Mouse (Mus musculus) ES-CJ7 (cell line): ENCODE measurements around the gene Hpd.
"Not testable (repeated sequence)": the region's sequence is repeated elsewhere in the genome, so short reads cannot be mapped to it uniquely, and the experiment has no call there.

Experiments
- DNase-seq: peaks from one replicate; pipeline ENCODE4 v3.0.0; 2011; ENCODE audit warnings: low read depth, low spot score

The Hpd gene

DNA sequence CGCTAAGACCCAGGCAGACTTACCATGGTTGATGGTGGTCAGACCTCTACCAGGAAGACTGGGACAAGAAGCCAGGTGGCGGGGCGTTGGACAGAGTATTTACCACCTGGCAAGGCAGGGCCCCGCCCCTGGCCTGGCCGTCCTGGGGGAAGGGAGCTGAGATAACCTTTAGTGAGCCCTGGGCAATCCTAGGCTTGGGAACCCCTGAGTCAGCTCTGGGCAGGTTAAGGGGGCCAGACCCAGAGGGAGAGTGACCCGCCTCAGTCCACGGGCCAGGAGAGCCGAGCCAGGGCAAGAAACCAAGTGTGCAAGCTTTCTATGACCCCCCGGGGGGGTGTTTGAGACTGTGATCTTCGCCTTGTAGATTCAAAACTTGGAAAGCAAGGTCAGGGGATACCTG is at the start of gene Hpd:
TSS of gene Hpd (minus strand) at position 77 of the 400 bp plus-strand sequence.
- no peak for DNase-seq

- no peak for DNase-seq
These were observed 49.7 kb upstream of the Hpd start for GRCm38 (mm10) chr5:123232180-123232579.

DNA sequence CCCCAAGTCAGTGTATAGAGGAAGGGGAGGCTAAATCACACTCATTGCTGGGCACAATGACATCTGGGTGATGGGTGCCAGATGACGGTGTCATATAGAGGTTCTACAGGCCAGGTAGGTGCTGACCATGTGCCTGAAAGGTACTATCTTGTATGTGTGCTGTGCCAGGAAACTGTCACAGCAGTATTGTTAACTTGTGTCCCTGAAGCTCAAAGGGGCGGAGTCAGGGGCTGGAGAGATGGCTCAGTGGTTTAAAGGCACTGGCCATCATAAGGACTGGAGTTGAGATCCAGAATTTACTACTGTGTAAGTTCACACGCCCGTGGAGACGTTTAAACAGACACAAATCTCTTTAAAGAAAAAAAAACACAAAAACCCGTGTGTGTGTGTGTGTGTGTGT is 46.8 kb upstream of the Hpd start:
- no peak for DNase-seq

DNA sequence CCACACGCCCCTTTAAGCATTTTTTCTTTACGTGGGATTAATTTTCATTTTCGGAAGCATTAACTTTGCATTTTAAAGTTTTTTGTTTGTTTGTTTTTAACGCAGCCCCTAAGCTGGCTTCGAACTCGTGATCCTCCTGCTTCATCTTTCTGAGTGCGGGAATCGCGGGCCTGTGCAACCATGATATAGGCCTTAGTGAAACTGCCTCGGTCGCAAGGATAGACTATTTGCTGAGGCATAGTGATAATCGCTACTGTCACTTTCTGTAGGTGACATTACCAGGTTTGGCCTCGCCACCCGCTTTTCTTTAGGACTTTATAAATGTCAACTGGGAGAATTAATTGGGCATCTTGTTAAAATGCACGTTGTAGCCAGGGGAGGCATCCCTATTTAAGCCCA is 46.0 kb upstream of the Hpd start:
- no peak for DNase-seq

DNA sequence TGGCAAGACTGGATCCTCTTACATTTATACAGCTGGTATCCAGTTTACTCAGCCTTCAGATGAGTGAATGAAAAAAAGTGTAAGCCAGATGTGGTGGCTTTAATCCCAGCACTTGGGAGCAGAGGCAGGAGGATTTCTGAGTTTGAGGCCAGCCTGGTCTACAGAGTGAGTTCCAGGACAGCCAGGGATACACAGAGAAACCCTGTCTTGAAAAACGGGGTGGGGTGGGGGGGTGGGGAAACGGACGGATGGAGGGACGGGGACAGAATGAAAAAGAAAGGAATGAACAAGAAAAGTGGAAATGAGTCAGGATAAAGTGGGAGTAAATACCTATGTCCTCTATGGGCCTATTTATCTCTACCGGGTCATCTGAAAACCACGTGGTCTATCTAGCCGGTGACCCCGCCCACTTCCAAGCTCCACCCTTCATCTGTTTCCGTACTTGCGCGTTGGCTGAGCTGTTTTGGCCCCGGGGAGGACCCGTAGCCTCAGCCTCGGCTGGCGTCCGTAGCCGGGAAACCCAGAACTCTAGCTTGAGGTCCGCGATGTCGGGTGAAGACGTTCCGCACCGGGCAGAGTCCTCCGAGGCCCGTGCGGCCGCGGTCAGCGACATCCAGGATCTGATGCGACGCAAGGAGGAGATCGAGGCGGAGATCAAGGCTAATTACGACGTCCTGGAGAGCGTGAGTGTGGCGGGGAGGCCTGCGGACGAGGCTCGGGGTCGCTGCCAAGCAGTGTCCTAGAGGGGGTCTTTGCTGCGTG is 45.4 kb upstream of the Hpd start:
- DNase-seq: peak; percentile 97

DNA sequence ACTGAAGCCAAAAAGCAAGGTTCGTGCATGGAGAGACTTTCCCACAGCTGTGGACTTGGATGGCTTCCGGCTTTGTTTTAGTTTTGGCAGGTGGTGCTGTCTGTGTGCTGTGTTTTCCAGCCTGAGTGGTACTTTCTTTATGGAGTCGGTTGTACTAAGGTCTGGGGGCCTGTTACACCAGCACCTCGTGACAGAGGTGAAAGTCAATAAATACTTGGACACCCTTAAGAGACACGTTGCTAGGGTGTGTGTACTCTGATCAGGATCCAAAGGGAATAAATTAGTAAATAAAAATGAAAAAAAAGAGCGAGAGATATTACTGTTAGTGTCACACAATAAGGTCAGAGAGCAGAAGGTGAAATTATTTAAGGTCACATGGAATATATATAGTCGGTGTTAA is 44.3 kb upstream of the Hpd start:
- DNase-seq: no peak

DNA sequence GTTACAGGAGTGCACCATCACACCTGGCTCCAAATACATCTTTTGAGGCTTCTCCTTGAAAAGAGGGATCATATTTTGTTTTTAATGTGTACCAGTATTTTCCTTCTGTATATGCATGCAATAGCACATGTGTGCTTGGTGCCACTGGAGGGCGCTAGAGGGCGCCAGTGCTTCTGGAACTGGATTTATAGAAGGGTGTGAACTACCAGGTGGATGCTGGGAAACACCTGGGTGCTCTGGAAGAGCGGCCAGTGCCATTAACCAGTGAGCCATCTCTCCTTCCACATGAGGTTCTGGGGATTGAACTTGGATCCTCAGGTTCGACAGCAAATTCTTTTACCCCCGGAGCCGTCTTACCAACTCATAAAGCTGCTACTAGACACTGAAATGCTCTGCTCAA is 41.3 kb upstream of the Hpd start:
- DNase-seq: not testable (repeated sequence)

- no peak for DNase-seq
These were observed 40.5 kb upstream of the Hpd start for GRCm38 (mm10) chr5:123223051-123223410.

- not testable (repeated sequence) for DNase-seq
These were observed 40.0 kb upstream of the Hpd start for GRCm38 (mm10) chr5:123222346-123223050.

- DNase-seq: not testable (repeated sequence)
These were observed 21.1 kb upstream of the Hpd start for GRCm38 (mm10) chr5:123203591-123203990.

GRCm38 (mm10) chr5:123202771-123203170 is 20.2 kb upstream of the Hpd start:
- not testable (repeated sequence) for DNase-seq

GRCm38 (mm10) chr5:123201987-123202386 is 19.5 kb upstream of the Hpd start:
- no peak for DNase-seq

DNA sequence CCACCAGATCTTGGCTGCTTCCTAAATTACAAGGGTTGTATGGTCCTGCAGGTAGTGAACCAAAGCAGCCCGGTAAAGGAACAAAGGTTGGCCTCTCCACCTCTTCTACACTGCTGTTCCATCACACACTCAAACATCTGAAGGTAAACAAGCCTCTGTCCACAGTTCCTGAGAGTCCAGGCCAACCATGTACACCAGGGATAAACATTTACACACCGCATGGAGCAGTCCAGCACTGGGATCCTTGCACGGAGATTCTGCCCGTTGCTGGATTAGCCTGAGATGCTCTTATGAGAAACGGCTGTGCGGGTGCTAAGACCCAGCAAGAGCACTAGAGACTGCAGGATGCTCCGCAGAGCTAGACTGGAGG is 19.0 kb upstream of the Hpd start:
- DNase-seq: no peak

DNA sequence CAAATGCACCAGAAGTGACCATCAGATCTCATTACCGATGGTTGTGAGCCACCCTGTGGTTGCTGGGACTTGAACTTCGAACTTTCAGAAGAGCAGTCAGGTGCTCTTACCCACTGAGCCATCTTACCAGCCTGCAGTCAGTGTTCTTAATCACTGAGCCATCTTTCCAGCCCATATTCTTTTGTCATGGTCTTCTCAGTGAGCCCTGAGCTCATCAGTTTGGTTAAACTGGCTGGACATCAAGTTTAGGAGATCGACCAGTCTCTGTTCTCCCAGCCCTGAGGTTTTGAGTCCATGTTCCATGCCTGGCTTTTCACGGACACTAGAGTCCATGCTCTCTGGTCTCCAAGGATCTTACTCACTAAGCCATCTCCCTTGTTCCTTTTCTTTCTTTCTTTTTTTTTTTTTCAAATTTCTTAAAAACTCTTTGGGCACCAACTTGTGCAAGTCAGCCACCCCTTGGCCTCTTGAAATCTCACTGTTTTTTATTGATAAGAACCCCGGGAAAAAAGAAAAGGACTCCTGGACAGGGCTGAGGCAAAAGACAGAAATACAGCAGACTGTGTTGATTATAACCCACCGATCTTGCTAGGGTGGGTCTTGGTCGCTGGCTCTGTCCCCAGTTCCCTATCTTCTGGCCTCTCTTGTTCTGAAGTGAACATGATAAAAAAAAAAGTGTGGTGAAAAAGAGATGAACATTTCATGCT is 18.4 kb upstream of the Hpd start:
- not testable (repeated sequence) for DNase-seq

- no peak for DNase-seq
These were observed 16.0 kb upstream of the Hpd start for GRCm38 (mm10) chr5:123198523-123198922.

GRCm38 (mm10) chr5:123196746-123197145 is 14.2 kb upstream of the Hpd start:
- no peak for DNase-seq

DNA sequence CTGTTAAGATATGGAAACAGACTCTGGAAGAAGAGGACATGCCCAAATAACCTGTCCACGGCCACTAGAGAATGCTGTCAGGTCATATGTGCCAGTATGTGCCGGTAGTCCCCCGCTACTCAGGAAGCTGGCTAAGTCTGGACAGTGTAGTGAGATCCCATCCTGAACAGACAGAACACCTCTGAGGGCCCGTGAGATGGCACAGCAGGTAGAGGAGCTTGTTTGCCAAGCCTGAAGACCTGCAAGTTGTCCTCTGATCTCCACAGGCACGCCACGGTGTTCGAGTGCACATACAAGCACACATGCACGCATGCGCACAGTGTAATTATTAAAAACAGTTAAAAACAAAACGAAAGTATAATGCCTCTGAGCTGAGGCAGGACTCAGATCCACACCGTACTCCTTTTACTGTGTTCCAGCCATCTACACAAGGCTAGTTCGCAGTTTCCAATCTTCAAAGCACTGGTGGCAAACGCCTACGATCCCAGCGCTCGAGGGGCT is 13.0 kb upstream of the Hpd start:
- DNase-seq: no peak

- DNase-seq: no peak
These were observed 12.3 kb upstream of the Hpd start for GRCm38 (mm10) chr5:123194856-123195255.

DNA sequence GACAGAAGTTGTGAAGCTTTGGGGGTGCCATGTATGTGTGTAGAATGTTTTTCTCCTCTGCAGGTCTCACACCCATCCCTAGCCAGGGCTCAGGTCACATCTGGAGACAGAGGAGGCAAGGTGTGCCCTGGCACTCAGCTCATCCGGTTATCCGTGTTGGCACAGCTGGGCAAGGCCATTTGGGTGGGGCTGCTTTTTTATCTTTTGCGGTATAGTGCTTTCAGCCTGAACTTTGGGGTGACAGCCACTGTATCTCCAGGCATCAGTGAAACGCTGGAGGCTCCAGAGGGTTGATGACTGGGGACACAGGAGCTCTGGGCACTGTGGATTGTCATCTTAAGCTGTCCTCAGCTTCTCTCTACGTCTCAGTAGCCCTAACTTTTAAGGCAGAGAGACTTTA is 10.9 kb upstream of the Hpd start:
- no peak for DNase-seq

DNA sequence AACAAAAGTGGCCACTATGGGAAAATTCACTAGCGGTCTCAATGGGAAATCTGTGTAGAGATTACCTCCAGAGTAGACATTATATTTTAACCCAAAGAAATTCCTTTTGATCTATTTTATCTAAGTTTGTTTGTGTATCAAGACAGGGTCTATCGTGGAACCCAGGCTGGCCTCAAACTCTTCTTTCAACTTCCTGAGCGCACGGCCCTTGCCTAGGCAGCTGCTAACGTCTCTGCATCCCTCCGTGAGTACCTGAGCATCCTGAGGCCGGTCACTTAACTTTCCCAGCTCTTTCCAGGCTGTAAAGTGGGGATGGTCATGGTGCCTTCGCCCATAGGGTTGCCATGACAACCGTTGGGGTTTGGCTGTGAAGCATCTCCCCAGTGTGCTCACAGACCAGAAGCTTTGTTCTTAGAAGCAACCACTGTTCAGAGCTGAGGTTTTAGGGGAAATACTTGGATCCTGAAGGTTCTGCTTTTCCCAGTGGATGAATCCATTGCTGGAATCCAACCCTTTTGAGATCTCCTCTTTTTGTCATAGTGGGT is 10.2 kb upstream of the Hpd start:
- no peak for DNase-seq

GRCm38 (mm10) chr5:123191427-123191826 is 8.9 kb upstream of the Hpd start:
- DNase-seq: no peak

DNA sequence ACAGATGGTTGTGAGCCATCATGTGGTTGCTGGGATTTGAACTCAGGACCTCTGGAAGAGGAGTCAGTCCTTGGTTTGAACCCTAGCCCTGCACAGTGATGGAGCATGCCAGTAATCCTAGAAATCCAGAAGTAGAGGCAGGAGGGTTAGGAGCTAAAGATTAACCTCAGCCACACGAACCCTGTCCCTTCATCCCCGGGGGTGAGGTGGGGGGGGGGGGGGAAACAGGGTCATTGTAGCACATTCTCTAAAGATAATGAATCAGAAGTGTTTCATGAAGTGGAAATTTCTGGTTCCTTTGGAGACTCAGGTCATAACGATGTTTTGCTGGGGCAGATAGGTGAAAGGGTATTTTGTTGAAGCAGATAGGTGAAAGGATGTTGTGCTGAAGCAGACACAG is 8.4 kb upstream of the Hpd start:
- no peak for DNase-seq
